In genomic region chr9:46751981-46752380, GRCm38 (mm10) we compare ENCODE assay signal across 19 mouse cellular contexts.
"Had no signal": no experiment of that assay in that cellular context is flagged by ENCODE, and none has a peak within 500 bp of the region (broad histone marks: within the 10 kb centered on the region; RNA-seq: fewer than 3 reads in every experiment).

No protein-coding gene starts in this region.

- H3K9ac ChIP-seq: limb, embryonic 12.5 days; limb, embryonic 15.5 days; liver, embryonic 14.5 days; liver, postnatal 0 days; lung, embryonic 14.5 days; midbrain, embryonic 12.5 days; midbrain, embryonic 15.5 days; neural tube, embryonic 12.5 days; neural tube, embryonic 15.5 days; stomach, embryonic 15.5 days had no signal

- H3K27ac ChIP-seq: limb, embryonic 12.5 days; limb, embryonic 15.5 days; liver, embryonic 14.5 days; macrophage; midbrain, embryonic 12.5 days; neural tube, embryonic 12.5 days; neural tube, embryonic 15.5 days; stomach, embryonic 15.5 days had no signal

- DNase-seq: kidney, postnatal 14 days; kidney, postnatal 4 days; left cerebral cortex, postnatal 4 days; liver, postnatal 0 days; lung, embryonic 14.5 days; right cerebral cortex, postnatal 25 days; spleen, adult 18-20 months; thymus, postnatal 36 days had no signal

- ATAC-seq: liver, postnatal 0 days; lung, postnatal 0 days; midbrain, embryonic 15.5 days had no signal

- H3K4me3 ChIP-seq: limb, embryonic 12.5 days; limb, embryonic 15.5 days; midbrain, embryonic 12.5 days; midbrain, embryonic 15.5 days; neural tube, embryonic 12.5 days; neural tube, embryonic 15.5 days; stomach, embryonic 15.5 days had no signal

- H3K4me1 ChIP-seq: limb, embryonic 12.5 days; limb, embryonic 15.5 days; stomach, embryonic 15.5 days had no signal

- H3K36me3 ChIP-seq: limb, embryonic 12.5 days; limb, embryonic 15.5 days; midbrain, embryonic 12.5 days; midbrain, embryonic 15.5 days; neural tube, embryonic 12.5 days; neural tube, embryonic 15.5 days; stomach, embryonic 15.5 days had no signal

- H3K9me3 ChIP-seq: limb, embryonic 12.5 days; limb, embryonic 15.5 days; midbrain, embryonic 12.5 days; midbrain, embryonic 15.5 days; neural tube, embryonic 12.5 days; neural tube, embryonic 15.5 days; stomach, embryonic 15.5 days had no signal

- H3K4me2 ChIP-seq: limb, embryonic 12.5 days; limb, embryonic 15.5 days; liver, embryonic 11.5 days; lung, embryonic 14.5 days; midbrain, embryonic 12.5 days; midbrain, embryonic 15.5 days; neural tube, embryonic 12.5 days; neural tube, embryonic 15.5 days; stomach, embryonic 15.5 days had no signal

- H3K27me3 ChIP-seq: limb, embryonic 12.5 days; limb, embryonic 15.5 days; midbrain, embryonic 12.5 days; midbrain, embryonic 15.5 days; neural tube, embryonic 12.5 days; neural tube, embryonic 15.5 days; stomach, embryonic 15.5 days had no signal
